Mouse (Mus musculus): ENCODE measurements at regions not wholly inside any gene's neighbourhood (a gene's known extent, or its start where the extent isn't known, plus 50 kb on each side); places are given as distances from the start of the nearest gene placed in this dataset.
"Not testable (repeated sequence)": the region's sequence is repeated elsewhere in the genome, so short reads cannot be mapped to it uniquely, and the experiment has no call there.

DNA sequence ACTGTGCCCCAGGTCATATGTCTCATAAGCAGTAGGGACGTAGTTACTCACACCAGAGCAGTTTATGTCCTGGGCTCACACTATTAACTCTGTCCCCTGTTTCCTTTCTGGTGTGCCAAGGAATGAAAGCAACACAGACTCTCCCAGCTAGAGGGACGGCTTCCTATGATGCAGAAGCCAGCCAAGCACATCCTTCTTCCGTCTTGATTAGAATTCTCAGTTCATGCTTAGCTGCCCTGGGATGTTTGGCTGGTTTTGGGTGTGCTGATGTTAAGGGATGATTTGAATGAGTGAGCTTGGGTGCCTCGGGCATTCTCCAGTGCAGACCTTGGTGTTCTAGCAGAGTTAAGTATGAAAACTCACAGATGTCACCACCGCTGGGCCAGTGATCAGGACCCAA, 291.9 kb upstream of the Api5 start:
- 74% methylated on average over 5 of the region's 5 CpGs for WGBS
- Histone ChIP-seq H3K27ac (replicated peaks) (no peak overlapping the region), H3K9me3 (ENCODE audit: control insufficient read depth, low read length) (no peaks in the 10 kb centered on the region), H3K4me1 (replicated peaks; ENCODE audit: control insufficient read depth, insufficient read depth) (no peaks in the 10 kb centered on the region), H3K9ac (ENCODE audit: low read length) (no peak overlapping the region), H3K36me3 (ENCODE audit: control insufficient read depth, insufficient read depth, low read length) (no peaks in the 10 kb centered on the region), H3K4me2 (replicated peaks; ENCODE audit: low read depth) (no peak overlapping the region), H3K27me3 (ENCODE audit: control insufficient read depth, insufficient read depth, low read length) (no peaks in the 10 kb centered on the region), H3K4me3 (ENCODE audit: low read depth, low read length) (no peak overlapping the region)
- TF ChIP-seq EP300 (optimal IDR thresholded peaks at IDR 0.05) (no peak), CTCF (IDR thresholded peaks at IDR 0.05; ENCODE audit: low read depth) (no peak)
- DNase-seq (ENCODE audit: low spot score) (no peak), ATAC-seq (ENCODE audit: low FRiP score, low TSS enrichment) (no peak)

DNA sequence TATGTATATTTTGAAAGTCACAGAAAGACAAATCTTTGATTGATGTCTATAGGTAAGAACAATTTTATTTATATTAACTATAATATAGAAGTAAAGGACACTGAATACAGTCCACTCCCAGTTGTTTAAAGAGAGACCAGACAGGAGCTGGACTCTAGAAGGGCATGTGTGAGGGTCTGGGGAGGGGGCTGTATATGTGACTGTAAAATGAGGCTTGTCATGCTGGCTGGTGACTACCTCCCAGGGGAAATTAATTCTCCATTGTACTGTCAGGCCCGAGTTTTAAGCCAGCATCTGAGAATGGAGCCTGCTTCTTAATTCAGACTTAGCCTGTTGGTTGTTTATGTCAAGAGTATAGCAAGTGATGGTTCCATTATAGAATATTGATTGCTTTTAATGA, 261.4 kb upstream of the Api5 start:
- no peak for ATAC-seq (ENCODE audit: low FRiP score, low TSS enrichment)
- H3K9ac ChIP-seq (ENCODE audit: low read length), result no peak overlapping the region
- no peak for DNase-seq (ENCODE audit: low spot score)
- H3K36me3 ChIP-seq (ENCODE audit: control insufficient read depth, insufficient read depth, low read length), result no peaks in the 10 kb centered on the region
- H3K4me3 ChIP-seq (ENCODE audit: low read depth, low read length), result no peak overlapping the region
- no peaks in the 10 kb centered on the region for H3K27me3 ChIP-seq (ENCODE audit: control insufficient read depth, insufficient read depth, low read length)
- H3K27ac ChIP-seq (replicated peaks), result no peak overlapping the region
- no peaks in the 10 kb centered on the region for H3K9me3 ChIP-seq (ENCODE audit: control insufficient read depth, low read length)
- TF ChIP-seq CTCF (IDR thresholded peaks at IDR 0.05; ENCODE audit: low read depth) (no peak), EP300 (optimal IDR thresholded peaks at IDR 0.05) (no peak)
- no peaks in the 10 kb centered on the region for H3K4me1 ChIP-seq (replicated peaks; ENCODE audit: control insufficient read depth, insufficient read depth)
- H3K4me2 ChIP-seq (replicated peaks; ENCODE audit: low read depth), result no peak overlapping the region
- 34% methylated on average over 1 of the region's 1 CpGs for WGBS

DNA sequence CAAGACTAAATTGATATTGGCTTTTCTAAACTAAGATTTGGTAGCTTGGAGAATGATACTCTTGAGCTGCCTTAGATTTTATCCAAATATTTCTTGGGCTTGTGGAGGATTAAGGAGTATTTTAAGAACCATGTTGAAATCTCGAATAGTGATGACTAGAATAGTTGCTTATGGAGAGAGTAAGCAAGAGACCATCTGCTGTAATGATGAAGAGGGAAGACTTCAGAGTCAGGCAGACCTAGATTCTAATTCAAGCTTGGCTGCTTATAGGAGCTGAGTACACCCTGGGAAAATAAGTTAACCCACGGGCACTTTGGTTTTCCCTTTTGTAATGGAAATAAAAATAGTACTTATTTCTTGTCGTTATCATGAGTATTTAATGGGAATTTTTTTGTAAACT, 257.3 kb upstream of the Api5 start:
- Histone ChIP-seq H3K4me1 (replicated peaks; ENCODE audit: control insufficient read depth, insufficient read depth) (no peaks in the 10 kb centered on the region), H3K36me3 (ENCODE audit: control insufficient read depth, insufficient read depth, low read length) (no peaks in the 10 kb centered on the region), H3K27me3 (ENCODE audit: control insufficient read depth, insufficient read depth, low read length) (no peaks in the 10 kb centered on the region), H3K4me2 (replicated peaks; ENCODE audit: low read depth) (no peak overlapping the region), H3K9me3 (ENCODE audit: control insufficient read depth, low read length) (no peaks in the 10 kb centered on the region), H3K4me3 (ENCODE audit: low read depth, low read length) (no peak overlapping the region), H3K9ac (ENCODE audit: low read length) (no peak overlapping the region), H3K27ac (replicated peaks) (no peak overlapping the region)
- 63% methylated on average over 3 of the region's 3 CpGs for WGBS
- TF ChIP-seq CTCF (IDR thresholded peaks at IDR 0.05; ENCODE audit: low read depth) (no peak), EP300 (optimal IDR thresholded peaks at IDR 0.05) (no peak)
- no peak for ATAC-seq (ENCODE audit: low FRiP score, low TSS enrichment)
- DNase-seq (ENCODE audit: low spot score), result no peak

DNA sequence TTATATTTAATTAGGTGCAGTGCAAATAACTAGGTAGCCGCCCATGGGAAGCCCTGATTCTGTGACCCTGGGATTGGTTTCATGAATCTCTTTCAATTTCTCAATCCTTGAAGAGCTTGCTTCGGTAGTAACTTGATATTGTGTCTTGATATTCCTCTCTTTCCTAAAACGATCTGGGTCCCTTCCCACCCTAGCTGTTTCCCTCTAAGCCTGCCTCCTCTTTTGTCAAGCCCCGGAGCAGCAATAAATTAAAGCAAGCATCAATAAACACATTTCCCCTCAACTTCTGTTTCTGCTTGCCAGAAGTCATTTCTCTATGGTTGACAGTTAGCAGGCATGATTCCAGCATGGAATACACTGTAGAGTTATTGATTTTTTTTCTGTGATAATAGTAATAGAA, 252.6 kb upstream of the Api5 start:
- ATAC-seq (ENCODE audit: low FRiP score, low TSS enrichment) (no peak), DNase-seq (ENCODE audit: low spot score) (no peak)
- Histone ChIP-seq H3K9ac (ENCODE audit: low read length) (no peak overlapping the region), H3K4me2 (replicated peaks; ENCODE audit: low read depth) (no peak overlapping the region), H3K9me3 (ENCODE audit: control insufficient read depth, low read length) (no peaks in the 10 kb centered on the region), H3K27me3 (ENCODE audit: control insufficient read depth, insufficient read depth, low read length) (no peaks in the 10 kb centered on the region), H3K36me3 (ENCODE audit: control insufficient read depth, insufficient read depth, low read length) (no peaks in the 10 kb centered on the region), H3K4me3 (ENCODE audit: low read depth, low read length) (no peak overlapping the region), H3K4me1 (replicated peaks; ENCODE audit: control insufficient read depth, insufficient read depth) (no peaks in the 10 kb centered on the region), H3K27ac (replicated peaks) (no peak overlapping the region)
- TF ChIP-seq CTCF (IDR thresholded peaks at IDR 0.05; ENCODE audit: low read depth) (no peak), EP300 (optimal IDR thresholded peaks at IDR 0.05) (no peak)
- WGBS, result 21% methylated on average over 4 of the region's 4 CpGs

DNA sequence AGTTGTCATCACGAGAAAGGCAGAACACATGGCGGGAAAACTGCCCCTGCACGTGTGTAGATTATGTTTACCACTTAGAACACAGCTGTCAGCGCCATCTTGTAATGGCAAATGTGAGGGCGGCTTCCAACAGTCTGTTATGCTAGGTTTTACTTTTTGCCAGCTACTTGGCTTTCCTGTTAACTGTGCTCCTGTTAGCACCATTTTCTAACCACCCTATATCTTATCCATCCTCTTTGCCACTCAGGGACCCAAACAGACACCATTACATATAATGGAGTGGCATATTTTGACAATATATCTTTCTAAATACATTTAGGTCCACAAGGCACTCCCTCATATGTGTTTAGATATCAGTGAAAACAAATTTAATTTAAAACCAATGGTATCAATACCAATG, 247.7 kb upstream of the Api5 start:
- H3K27me3 ChIP-seq (ENCODE audit: control insufficient read depth, insufficient read depth, low read length); ATAC-seq (ENCODE audit: low FRiP score, low TSS enrichment); H3K36me3 ChIP-seq (ENCODE audit: control insufficient read depth, insufficient read depth, low read length); H3K4me3 ChIP-seq (ENCODE audit: low read depth, low read length); H3K27ac ChIP-seq (replicated peaks); DNase-seq (ENCODE audit: low spot score); H3K9ac ChIP-seq (ENCODE audit: low read length); H3K9me3 ChIP-seq (ENCODE audit: control insufficient read depth, low read length); H3K4me2 ChIP-seq (replicated peaks; ENCODE audit: low read depth); H3K4me1 ChIP-seq (replicated peaks; ENCODE audit: control insufficient read depth, insufficient read depth): not testable (repeated sequence)
- 86% methylated on average over 2 of the region's 5 CpGs for WGBS

DNA sequence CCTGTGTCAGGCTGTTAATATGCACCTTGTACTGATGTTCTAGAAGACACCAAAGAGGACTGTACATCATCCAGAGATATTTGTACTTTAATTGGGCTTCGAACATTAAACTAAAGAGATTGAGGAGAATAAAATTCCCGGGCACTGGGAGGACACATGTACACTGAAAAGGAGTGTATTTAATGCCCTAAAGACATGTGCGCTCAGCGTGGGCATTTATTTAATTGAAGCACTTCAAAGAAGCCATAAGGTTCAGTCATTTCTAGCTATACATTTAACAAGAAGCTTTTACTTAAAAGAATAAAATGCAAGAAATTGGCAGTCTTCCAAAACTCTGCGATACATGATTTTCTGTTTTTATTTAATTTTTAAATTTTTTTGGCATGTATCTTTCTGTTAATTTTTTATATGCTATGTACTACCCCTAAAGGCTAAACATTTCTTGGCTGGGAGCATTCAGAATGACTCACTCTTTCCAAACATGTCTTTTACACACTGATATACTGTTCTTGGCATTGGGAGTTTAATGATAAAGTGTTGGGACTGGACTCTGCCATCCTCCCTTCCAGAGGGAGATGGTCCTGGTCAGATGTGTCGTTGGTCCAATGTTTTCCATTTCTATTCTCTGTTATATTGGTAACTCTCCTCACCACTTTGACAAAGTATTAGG, 242.3 kb upstream of the Api5 start:
- no peak for ATAC-seq (ENCODE audit: low FRiP score, low TSS enrichment)
- DNase-seq (ENCODE audit: low spot score), result no peak
- no peak overlapping the region for H3K9ac ChIP-seq (ENCODE audit: low read length)
- H3K27me3 ChIP-seq (ENCODE audit: control insufficient read depth, insufficient read depth, low read length), result no peaks in the 10 kb centered on the region
- H3K4me2 ChIP-seq (replicated peaks; ENCODE audit: low read depth), result no peak overlapping the region
- H3K4me1 ChIP-seq (replicated peaks; ENCODE audit: control insufficient read depth, insufficient read depth), result no peaks in the 10 kb centered on the region
- H3K9me3 ChIP-seq (ENCODE audit: control insufficient read depth, low read length), result no peaks in the 10 kb centered on the region
- no peak overlapping the region for H3K4me3 ChIP-seq (ENCODE audit: low read depth, low read length)
- TF ChIP-seq CTCF (IDR thresholded peaks at IDR 0.05; ENCODE audit: low read depth) (no peak), EP300 (optimal IDR thresholded peaks at IDR 0.05) (no peak)
- no peak overlapping the region for H3K27ac ChIP-seq (replicated peaks)
- WGBS, result 45% methylated on average over 6 of the region's 6 CpGs
- H3K36me3 ChIP-seq (ENCODE audit: control insufficient read depth, insufficient read depth, low read length), result no peaks in the 10 kb centered on the region
